Mouse (Mus musculus) thymus, adult 2 months (tissue): Measurements from ENCODE around the gene Kdm6b.

Source experiments
- CTCF ChIP-seq: fragments of 200-500 bp; IDR thresholded peaks from 2 replicates; pipeline ENCODE4 v1.5.1; 2012; ENCODE audit warnings: mild to moderate bottlenecking, control low read depth, low read length, moderate library complexity, borderline replicate concordance; ENCODE audit not compliant: control insufficient read depth, poor library complexity, insufficient read depth; ENCODE audit errors: extremely low read depth
- POLR2A ChIP-seq: fragments of 200-500 bp; IDR thresholded peaks from 2 replicates; pipeline ENCODE4 v1.6.1; 2012; ENCODE audit warnings: mild to moderate bottlenecking, low read length, control low read depth, moderate library complexity; ENCODE audit not compliant: control insufficient read depth, poor library complexity, insufficient read depth; ENCODE audit errors: extremely low read depth

GRCm38 (mm10) chr11:69371601-69372000, 41.9 kb downstream of the Kdm6b start:
- TF ChIP-seq POLR2A (no peak), CTCF (no peak)
